17 mouse cellular contexts compared by ENCODE assay signal in the genomic region with DNA sequence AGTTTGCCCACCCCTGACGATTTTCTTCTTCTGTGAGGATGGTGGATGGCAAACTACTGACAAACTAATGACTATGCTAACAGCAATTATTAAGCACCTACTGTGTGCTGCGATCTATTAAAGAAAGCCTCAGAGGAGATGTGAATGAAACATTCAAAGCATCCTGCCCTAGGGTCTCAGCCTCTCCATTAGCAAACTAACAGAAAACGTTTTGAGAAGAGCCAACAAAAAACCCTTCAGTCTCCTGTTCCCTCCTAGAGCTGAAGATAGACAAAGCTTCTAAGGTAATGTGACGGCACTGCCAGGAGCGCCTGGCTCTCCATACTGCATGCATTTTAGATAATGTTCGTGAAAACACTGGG.
DNase-seq lines count a peak whose midpoint lies in the region; ATAC-seq and TF ChIP-seq lines count a peak whose summit lies in the region.
"Had no signal": no experiment of that assay in that cellular context is flagged by ENCODE, and none has a peak within 500 bp of the region (broad histone marks: within the 10 kb centered on the region; RNA-seq: fewer than 3 reads in every experiment).

No protein-coding gene starts in this region.

- no peaks in the 10 kb centered on the region for H3K9me3 ChIP-seq in forebrain, embryonic 15.5 days
- H3K9me3 ChIP-seq in forebrain, embryonic 11.5 days (ENCODE audit: control insufficient read depth, low read length), result no peaks in the 10 kb centered on the region
- no peaks in the 10 kb centered on the region for H3K9me3 ChIP-seq in hindbrain, embryonic 16.5 days (ENCODE audit: control insufficient read depth, low read length)
- no peaks in the 10 kb centered on the region for H3K9me3 ChIP-seq in hindbrain, postnatal 0 days (ENCODE audit: low read length)
- no peaks in the 10 kb centered on the region for H3K9me3 ChIP-seq in ES-Bruce4 (replicated peaks; ENCODE audit: control insufficient read depth, insufficient read depth, low read length, poor library complexity, severe bottlenecking)
- H3K9me3 ChIP-seq: embryonic facial prominence, embryonic 13.5 days; heart, embryonic 12.5 days; intestine, embryonic 15.5 days had no signal

- peaks cover 25% of the 10 kb centered on the region for H3K4me1 ChIP-seq in forebrain, embryonic 15.5 days
- peaks cover 18% of the 10 kb centered on the region; the same call in 1 of the 2 replicates for H3K4me1 ChIP-seq in forebrain, embryonic 11.5 days (replicated peaks; ENCODE audit: control insufficient read depth, insufficient read depth, low read length)
- H3K4me1 ChIP-seq in hindbrain, embryonic 16.5 days (ENCODE audit: control insufficient read depth, insufficient read depth, low read depth, low read length), result no peaks in the 10 kb centered on the region; the same call in none of the 2 replicates
- H3K4me1 ChIP-seq in hindbrain, postnatal 0 days (ENCODE audit: insufficient read depth, low read length), result 0 out of 2 replicates have a peak, but pooled peaks cover 3% of the 10 kb centered on the region
- H3K4me1 ChIP-seq in ES-Bruce4 (ENCODE audit: control insufficient read depth, insufficient read depth, low read length), result peaks cover 7% of the 10 kb centered on the region
- H3K4me1 ChIP-seq: intestine, embryonic 15.5 days had no signal

- H3K4me2 ChIP-seq in forebrain, embryonic 15.5 days (replicated peaks), result no peak overlapping the region
- no peak overlapping the region for H3K4me2 ChIP-seq in forebrain, embryonic 11.5 days (ENCODE audit: low read depth, low read length, severe bottlenecking)
- no peak overlapping the region for H3K4me2 ChIP-seq in hindbrain, embryonic 16.5 days (ENCODE audit: low read length)
- H3K4me2 ChIP-seq in hindbrain, postnatal 0 days (ENCODE audit: low read depth, low read length), result no peak overlapping the region
- H3K4me2 ChIP-seq: embryonic facial prominence, embryonic 13.5 days; heart, embryonic 12.5 days; intestine, embryonic 15.5 days had no signal

- H3K4me3 ChIP-seq in forebrain, embryonic 15.5 days, result no peak overlapping the region
- H3K4me3 ChIP-seq in forebrain, embryonic 11.5 days (ENCODE audit: low read depth, low read length), result no peak overlapping the region
- H3K4me3 ChIP-seq in hindbrain, embryonic 16.5 days (ENCODE audit: low read length), result no peak overlapping the region
- no peak overlapping the region for H3K4me3 ChIP-seq in hindbrain, postnatal 0 days (ENCODE audit: low read length)
- H3K4me3 ChIP-seq in ES-Bruce4 (ENCODE audit: low read depth, low read length), result no peak overlapping the region
- H3K4me3 ChIP-seq: embryonic facial prominence, embryonic 13.5 days; gastrocnemius, adult 2 months; heart, embryonic 12.5 days; intestine, embryonic 15.5 days had no signal

- TF ChIP-seq POLR2A in ES-Bruce4 (IDR thresholded peaks at IDR 0.05; ENCODE audit: insufficient read depth, low read length), result no peak

- TF ChIP-seq CTCF in hindbrain, postnatal 0 days (IDR thresholded peaks at IDR 0.05; ENCODE audit: low read depth), result no peak
- no peak for TF ChIP-seq CTCF in ES-Bruce4 (IDR thresholded peaks at IDR 0.05; ENCODE audit: low read depth, low read length)

- H3K9ac ChIP-seq in forebrain, embryonic 15.5 days (replicated peaks), result no peak overlapping the region
- no peak overlapping the region for H3K9ac ChIP-seq in forebrain, embryonic 11.5 days (ENCODE audit: low read length)
- H3K9ac ChIP-seq in hindbrain, embryonic 16.5 days (ENCODE audit: low read depth, low read length), result no peak overlapping the region
- H3K9ac ChIP-seq in hindbrain, postnatal 0 days (replicated peaks; ENCODE audit: low read length), result no peak overlapping the region
- no peak overlapping the region for H3K9ac ChIP-seq in ES-Bruce4 (ENCODE audit: low read depth, poor library complexity, severe bottlenecking)
- H3K9ac ChIP-seq: embryonic facial prominence, embryonic 13.5 days; heart, embryonic 12.5 days; intestine, embryonic 15.5 days had no signal

- peaks cover 81% of the 10 kb centered on the region for H3K27me3 ChIP-seq in forebrain, embryonic 15.5 days
- H3K27me3 ChIP-seq in forebrain, embryonic 11.5 days (ENCODE audit: control insufficient read depth, insufficient read depth, low read length), result peaks cover 74% of the 10 kb centered on the region
- peaks cover 8% of the 10 kb centered on the region for H3K27me3 ChIP-seq in hindbrain, embryonic 16.5 days (replicated peaks; ENCODE audit: control insufficient read depth, insufficient read depth, low read length)
- H3K27me3 ChIP-seq in hindbrain, postnatal 0 days (ENCODE audit: insufficient read depth, low read length), result peaks cover 23% of the 10 kb centered on the region; the same call in 1 of the 2 replicates
- no peaks in the 10 kb centered on the region for H3K27me3 ChIP-seq in ES-Bruce4 (ENCODE audit: control insufficient read depth, insufficient read depth, low read length, poor library complexity, severe bottlenecking)
- H3K27me3 ChIP-seq: intestine, embryonic 15.5 days had no signal

- TF ChIP-seq EP300 in ES-Bruce4 (IDR thresholded peaks at IDR 0.05; ENCODE audit: insufficient read depth, low read depth, low read length), result no peak

- WGBS in forebrain, embryonic 15.5 days, result 3% methylated on average over 6 of the region's 6 CpGs
- 5% methylated on average over 6 of the region's 6 CpGs for WGBS in forebrain, embryonic 11.5 days
- WGBS in hindbrain, embryonic 16.5 days, result 14% methylated on average over 6 of the region's 6 CpGs
- WGBS in hindbrain, postnatal 0 days, result 17% methylated on average over 6 of the region's 6 CpGs

- no peaks in the 10 kb centered on the region for H3K36me3 ChIP-seq in forebrain, embryonic 15.5 days
- no peaks in the 10 kb centered on the region for H3K36me3 ChIP-seq in forebrain, embryonic 11.5 days (ENCODE audit: control insufficient read depth, insufficient read depth, low read length)
- H3K36me3 ChIP-seq in hindbrain, embryonic 16.5 days (ENCODE audit: control insufficient read depth, insufficient read depth, low read length), result no peaks in the 10 kb centered on the region
- no peaks in the 10 kb centered on the region for H3K36me3 ChIP-seq in hindbrain, postnatal 0 days (ENCODE audit: insufficient read depth, low read length)
- H3K36me3 ChIP-seq in ES-Bruce4 (ENCODE audit: control insufficient read depth, insufficient read depth, low read length, poor library complexity, severe bottlenecking), result no peaks in the 10 kb centered on the region
- H3K36me3 ChIP-seq: embryonic facial prominence, embryonic 13.5 days; heart, embryonic 12.5 days; intestine, embryonic 15.5 days had no signal

- H3K27ac ChIP-seq in forebrain, embryonic 15.5 days (replicated peaks), result no peak overlapping the region
- no peak overlapping the region for H3K27ac ChIP-seq in forebrain, embryonic 11.5 days (ENCODE audit: low read depth, low read length)
- H3K27ac ChIP-seq in hindbrain, embryonic 16.5 days (ENCODE audit: low read depth, low read length), result no peak overlapping the region
- H3K27ac ChIP-seq in hindbrain, postnatal 0 days, result no peak overlapping the region
- H3K27ac ChIP-seq in ES-Bruce4 (ENCODE audit: insufficient read depth, low read length), result 0 out of 2 replicates have a peak overlapping the region, but pooled peaks have one; percentile 17
- H3K27ac ChIP-seq: embryonic facial prominence, embryonic 13.5 days; gastrocnemius, adult 2 months; intestine, embryonic 15.5 days had no signal

- ATAC-seq in forebrain, embryonic 15.5 days (replicated peaks), result 0 out of 2 replicates have a peak, but pooled peaks have one; percentile 26
- ATAC-seq in forebrain, embryonic 11.5 days (replicated peaks; ENCODE audit: low FRiP score), result no peak
- peak; percentile 65 for ATAC-seq in hindbrain, embryonic 16.5 days
- no peak for ATAC-seq in hindbrain, postnatal 0 days
- ATAC-seq: activated CD4-positive, CD25-positive, alpha-beta regulatory T cell, adult 4 months; intestine, embryonic 15.5 days had no signal

- DNase-seq in forebrain, embryonic 11.5 days (ENCODE audit: low spot score), result no peak
- DNase-seq in hindbrain, postnatal 0 days (ENCODE audit: low spot score), result no peak
- peak; percentile 56 for DNase-seq in ES-CJ7 (ENCODE audit: low read depth, low spot score)
- no peak for DNase-seq in retina, postnatal 1 day
- DNase-seq in thymus, postnatal 14 days, result no peak
- DNase-seq: adrenal gland, postnatal 14 days; cerebellum, adult 2 months; gastrocnemius, adult 2 months; gastrocnemius, postnatal 25 days; kidney, adult 18-20 months had no signal

Comparison
In these comparisons a context has a peak if more than half of its experiments do, and no peak if none do; other contexts are left out.
1. ATAC-seq: peak in forebrain, embryonic 15.5 days (single experiment) and hindbrain, embryonic 16.5 days (single experiment); none in forebrain, embryonic 11.5 days (single experiment) and hindbrain, postnatal 0 days (single experiment).